Mouse (Mus musculus) C2C12 (cell line): ENCODE data around the gene Hdac11.

Experiments
- CTCF ChIP-seq: IDR thresholded peaks from one replicate; pipeline ENCODE4 v1.5.1; 2011; ENCODE audit not compliant: control insufficient read depth, insufficient read depth, insufficient read length
- MAX ChIP-seq: IDR thresholded peaks from one replicate; pipeline ENCODE4 v1.6.1; 2011; ENCODE audit warnings: mild to moderate bottlenecking, control low read depth
- USF1 ChIP-seq: IDR thresholded peaks from one replicate; pipeline ENCODE4 v1.6.1; 2011; ENCODE audit warnings: low read depth, mild to moderate bottlenecking, control low read depth, moderate library complexity

GRCm38 (mm10) chr6:91209780-91210179 lies 53.3 kb downstream of the Hdac11 start:
- TF ChIP-seq CTCF (no peak), USF1 (no peak), MAX (no peak)
